Mouse (Mus musculus) embryonic facial prominence, embryonic 14.5 days (tissue): ENCODE results near the gene Zfp345. TPM values are rescaled to one million over a fixed set of nuclear protein-coding genes. Genes with fewer than 3 reads are reported as not detected.
"Not testable (repeated sequence)": the region's sequence is repeated elsewhere in the genome, so short reads cannot be mapped to it uniquely, and the experiment has no call there.

Experiments
- ATAC-seq: fragments of 200-750 bp; cut with Nextera tagmentation; 2 replicates; pipeline ENCODE4 v1.8.0; 2017; ENCODE audit warnings: low read depth, moderate number of reproducible peaks, moderate TSS enrichment
- DNase-seq: peaks from one replicate; pipeline ENCODE4 v3.0.0-alpha.2; 2015; ENCODE audit warnings: low spot score
- H3K27ac ChIP-seq: fragments of 300-500 bp; sonication (generic); replicated peaks from 2 replicates; pipeline ENCODE4 v1.5.1; 2014; ENCODE audit warnings: low read depth, mild to moderate bottlenecking, low read length, moderate library complexity
- H3K27me3 ChIP-seq: fragments of 300-500 bp; sonication (generic); replicated peaks from 2 replicates; pipeline ENCODE4 v1.6.1; 2014; ENCODE audit warnings: low read length; ENCODE audit not compliant: control insufficient read depth, insufficient read depth
- H3K36me3 ChIP-seq: fragments of 300-500 bp; sonication (generic); 2 replicates; pipeline ENCODE4 v1.6.1; 2014; ENCODE audit warnings: low read length, mixed read lengths; ENCODE audit not compliant: control insufficient read depth, insufficient read depth
- H3K4me1 ChIP-seq: fragments of 300-500 bp; sonication (generic); 2 replicates; pipeline ENCODE4 v1.6.1; 2014; ENCODE audit warnings: antibody characterized with exemption, low read length; ENCODE audit not compliant: control insufficient read depth, insufficient read depth
- H3K4me2 ChIP-seq: fragments of 300-500 bp; sonication (generic); 2 replicates; pipeline ENCODE4 v1.6.1; 2014; ENCODE audit warnings: low read depth, mild to moderate bottlenecking, low read length, moderate library complexity, mixed read lengths
- H3K4me3 ChIP-seq: fragments of 300-500 bp; sonication (generic); 2 replicates; pipeline ENCODE4 v1.5.1; 2014; ENCODE audit warnings: low read depth, mild to moderate bottlenecking, low read length
- H3K9ac ChIP-seq: fragments of 300-500 bp; sonication (generic); 2 replicates; pipeline ENCODE4 v1.6.1; 2014; ENCODE audit warnings: low read depth, mild to moderate bottlenecking, low read length, moderate library complexity, mixed read lengths
- H3K9me3 ChIP-seq: fragments of 300-500 bp; sonication (generic); 2 replicates; pipeline ENCODE4 v1.6.1; 2016; ENCODE audit warnings: low read length; ENCODE audit not compliant: control insufficient read depth
- WGBS: fragments of 180-500 bp; shearing (Covaris S2); extraction: QIAGEN DNeasy Blood & Tissue Kit; methylation state at CpG from one replicate; pipeline ENCODE4 v1.1.7; 2014; 5-methylcytosine and 5-hydroxymethylcytosine counted together
- polyA plus RNA-seq: library from polyadenylated mRNA; unstranded; fragments of >200 nt; fragmentation: Nextera tagmentation; extraction: Ambion mirVana; gene quantifications from 2 replicates; pipeline ENCODE4 v1.2.1, GENCODE M21; 2014

The Zfp345 gene
- 0.10 TPM in 1 of 2 replicates, not detected in the other for polyA plus RNA-seq

GRCm38 (mm10) chr2:150484939-150485778, at the start of gene Zfp345:
TSS of gene Zfp345 (minus strand) at chr2:150485091.
- not testable (repeated sequence) for H3K4me1 ChIP-seq, DNase-seq, H3K36me3 ChIP-seq, H3K9ac ChIP-seq, ATAC-seq, H3K27ac ChIP-seq, H3K4me2 ChIP-seq, H3K9me3 ChIP-seq, H3K27me3 ChIP-seq, H3K4me3 ChIP-seq
- 66% methylated on average over 7 of the region's 8 CpGs for WGBS

- H3K4me3 ChIP-seq: peak overlapping the region; percentile 32
- H3K27me3 ChIP-seq: peaks cover 22% of the 10 kb centered on the region
- no peaks in the 10 kb centered on the region for H3K36me3 ChIP-seq
- H3K4me2 ChIP-seq: peak overlapping the region; percentile 56
- H3K4me1 ChIP-seq: no peaks in the 10 kb centered on the region
- H3K9me3 ChIP-seq: no peaks in the 10 kb centered on the region
- DNase-seq (no peak), ATAC-seq (no peak)
- no peak overlapping the region for H3K27ac ChIP-seq
- H3K9ac ChIP-seq: no peak overlapping the region
- WGBS: 3% methylated on average over 40 of the region's 42 CpGs
Observed at GRCm38 (mm10) chr2:150525703-150526207, 40.9 kb upstream of the Zfp345 start.

- H3K27ac ChIP-seq: no peak overlapping the region
- 84% methylated on average over 3 of the region's 3 CpGs for WGBS
- no peak overlapping the region for H3K4me3 ChIP-seq
- no peak overlapping the region for H3K9ac ChIP-seq
- no peaks in the 10 kb centered on the region for H3K4me1 ChIP-seq
- ATAC-seq: no peak
- no peak overlapping the region for H3K4me2 ChIP-seq
- no peaks in the 10 kb centered on the region for H3K36me3 ChIP-seq
- no peaks in the 10 kb centered on the region for H3K27me3 ChIP-seq
- no peak for DNase-seq
- no peaks in the 10 kb centered on the region for H3K9me3 ChIP-seq
Observed at GRCm38 (mm10) chr2:150512837-150513236, 27.9 kb upstream of the Zfp345 start.

- WGBS: 49% methylated on average over 52 of the region's 60 CpGs
- H3K9me3 ChIP-seq: not testable (repeated sequence)
Observed at GRCm38 (mm10) chr2:150500124-150500973, 15.5 kb upstream of the Zfp345 start.

GRCm38 (mm10) chr2:150493031-150493430, 8.1 kb upstream of the Zfp345 start:
- Histone ChIP-seq H3K4me3 (no peak overlapping the region), H3K4me1 (no peaks in the 10 kb centered on the region), H3K36me3 (no peaks in the 10 kb centered on the region), H3K4me2 (no peak overlapping the region), H3K27ac (no peak overlapping the region), H3K9ac (no peak overlapping the region), H3K27me3 (no peaks in the 10 kb centered on the region), H3K9me3 (no peaks in the 10 kb centered on the region)
- WGBS: 67% methylated on average over 2 of the region's 2 CpGs
- DNase-seq (no peak), ATAC-seq (no peak)

More at GRCm38 (mm10) chr2:150500124-150500973, 15.5 kb upstream of the Zfp345 start:
- H3K36me3 ChIP-seq, H3K27ac ChIP-seq, DNase-seq, H3K9ac ChIP-seq, H3K4me1 ChIP-seq, ATAC-seq, H3K27me3 ChIP-seq: not testable (repeated sequence)
- Histone ChIP-seq H3K4me2 (peak overlapping the region; percentile 38), H3K4me3 (peak overlapping the region; percentile 15; the same call in 1 of the 2 replicates)

- not testable (repeated sequence) for H3K9me3 ChIP-seq, H3K27ac ChIP-seq, H3K36me3 ChIP-seq, H3K4me1 ChIP-seq, H3K27me3 ChIP-seq
- WGBS: 0% methylated on average over 15 of the region's 18 CpGs
- Histone ChIP-seq H3K4me2 (peak within 1 kb of the TSS; percentile 49), H3K4me3 (peak within 1 kb of the TSS; percentile 45), H3K9ac (peak within 1 kb of the TSS; percentile 55)
- DNase-seq (peak; percentile 80), ATAC-seq (peak; percentile 100)
Observed at GRCm38 (mm10) chr2:150451180-150451919, 33.5 kb downstream of the Zfp345 start, which contains the start of gene Zfp442. TSS of gene Zfp442 (minus strand) at chr2:150451486.

- not testable (repeated sequence) for H3K27me3 ChIP-seq, H3K36me3 ChIP-seq, H3K4me3 ChIP-seq, DNase-seq, H3K4me2 ChIP-seq, H3K9ac ChIP-seq, H3K27ac ChIP-seq, ATAC-seq, H3K4me1 ChIP-seq
- H3K9me3 ChIP-seq: peaks cover 17% of the 10 kb centered on the region; the same call in 1 of the 2 replicates
- WGBS: 78% methylated on average over 1 of the region's 1 CpGs
Observed at GRCm38 (mm10) chr2:150439084-150439483, 45.8 kb downstream of the Zfp345 start.
